Mouse (Mus musculus) frontal cortex, adult (tissue): ENCODE results near the gene Inpp5a.
A peak's percentile ranks its signal among the peaks of the same experiment; 100 is the strongest.

Experiments used
- ATAC-seq: cut with Nextera tagmentation; 2 replicates; pipeline ENCODE4 v1.9.2; 2017; ENCODE audit warnings: mild to moderate bottlenecking, moderate library complexity, mixed read lengths; ENCODE audit not compliant: low TSS enrichment

The Inpp5a gene

DNA sequence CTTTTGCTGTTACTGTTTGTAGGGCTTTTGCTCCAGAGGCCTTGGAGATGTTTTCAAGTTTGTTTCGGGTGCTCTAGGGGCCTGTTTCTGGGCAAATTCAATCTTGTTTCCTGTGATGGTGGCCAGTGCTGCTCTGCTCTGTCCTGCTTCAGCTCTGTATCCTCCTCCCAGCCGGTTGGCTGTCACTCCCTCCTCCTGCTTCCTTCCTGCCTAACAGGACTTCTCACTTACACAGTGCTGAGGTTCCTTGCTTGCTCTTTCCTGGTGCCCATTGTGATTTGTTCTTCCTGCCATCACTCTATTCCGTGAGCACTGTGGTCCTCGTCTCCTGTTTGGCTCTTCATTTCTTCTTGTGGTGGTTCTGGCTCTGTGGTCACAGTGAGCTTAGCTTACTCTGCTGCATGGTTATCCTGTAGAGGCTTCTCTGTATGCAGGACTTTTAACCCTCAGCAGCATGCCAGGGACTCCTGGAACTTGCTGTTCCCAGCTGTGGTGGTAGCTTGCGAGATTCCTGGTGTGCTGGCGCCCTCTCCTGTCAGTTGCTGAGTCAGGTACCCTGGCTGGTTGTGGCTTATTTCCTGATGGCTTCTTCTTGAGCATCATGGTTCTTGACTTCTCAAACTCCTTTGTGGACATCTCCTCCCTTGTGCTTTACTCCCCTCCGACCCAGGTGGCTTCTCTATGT lies 84.1 kb downstream of the Inpp5a start:
- peak; percentile 60 for ATAC-seq

DNA sequence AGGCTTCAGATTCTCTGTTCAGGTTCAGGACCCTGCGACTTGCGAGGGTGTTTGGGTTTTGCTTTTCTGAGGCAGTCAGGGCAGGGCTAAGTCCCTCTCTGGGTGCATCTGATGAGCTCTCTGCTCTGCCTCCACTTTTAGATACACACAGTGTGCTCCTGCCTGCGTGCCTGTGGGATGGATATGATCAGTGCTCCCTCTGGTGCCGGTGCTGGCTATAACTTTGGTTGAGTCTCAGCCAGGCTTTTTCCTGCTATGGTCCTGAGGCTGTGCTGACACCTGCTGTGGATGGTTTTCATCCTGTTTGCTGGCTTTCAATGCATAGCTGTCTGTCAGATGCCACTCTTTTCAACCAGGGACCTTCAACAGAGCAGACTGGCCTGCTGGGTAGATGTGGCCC lies 87.0 kb downstream of the Inpp5a start:
- peak; percentile 70 for ATAC-seq

DNA sequence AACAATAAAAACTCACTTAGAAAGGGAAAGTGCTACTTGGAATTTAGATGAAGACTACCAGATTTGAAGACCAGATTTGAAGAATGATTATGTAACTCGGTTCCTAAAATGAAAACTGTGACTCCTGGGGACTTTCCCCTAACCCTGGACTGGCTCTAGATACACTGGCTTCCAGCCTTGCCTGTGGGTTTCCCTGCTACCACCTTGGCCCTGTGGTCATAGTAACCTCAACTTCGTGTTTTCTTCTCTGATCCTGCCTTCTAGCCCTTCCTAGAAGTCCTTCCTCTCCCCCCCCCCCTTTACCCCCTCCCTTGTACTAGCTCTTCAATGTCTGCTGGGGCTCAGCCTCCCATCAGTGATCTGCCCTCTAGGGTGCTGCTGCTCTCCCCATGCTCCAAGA lies 87.8 kb downstream of the Inpp5a start:
- no peak for ATAC-seq

DNA sequence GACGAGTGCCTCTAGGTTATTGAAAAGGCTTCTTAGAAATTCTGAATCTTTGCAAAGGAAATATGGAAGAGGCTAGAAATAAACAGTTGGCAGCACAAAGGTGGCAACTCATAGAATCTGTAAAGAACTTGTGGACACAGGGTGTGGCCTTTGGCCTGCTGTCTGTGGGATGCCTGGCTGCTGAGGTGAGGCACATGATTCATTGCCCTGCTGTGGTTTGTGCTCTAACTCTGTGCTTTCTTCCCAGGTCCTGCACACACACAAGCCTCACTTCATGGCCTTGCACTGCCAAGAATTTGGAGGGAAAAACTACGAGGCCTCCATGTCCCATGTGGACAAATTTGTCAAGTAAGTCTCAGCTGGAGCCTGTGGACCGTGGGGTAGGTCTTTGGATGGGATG lies 88.8 kb downstream of the Inpp5a start:
- no peak for ATAC-seq

DNA sequence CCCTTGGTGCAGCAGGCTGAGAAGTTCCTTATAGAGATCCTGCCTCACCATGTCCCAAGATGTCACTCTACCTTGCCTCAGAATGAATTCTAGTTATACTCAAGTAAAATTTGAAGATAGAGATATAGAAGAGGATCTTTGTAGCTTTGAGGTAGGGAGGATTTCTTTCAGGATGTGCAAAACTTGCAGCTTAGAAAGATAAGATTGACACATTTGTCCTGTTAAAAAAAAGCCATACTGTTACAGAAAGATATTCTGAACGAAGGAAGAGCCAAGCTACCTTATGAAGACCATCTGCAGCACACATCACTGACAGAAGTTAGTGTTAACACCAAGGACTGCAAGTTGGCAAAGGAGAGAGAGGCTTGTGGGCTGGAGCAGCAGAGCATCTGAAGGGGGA lies 90.2 kb downstream of the Inpp5a start:
- ATAC-seq, result no peak

DNA sequence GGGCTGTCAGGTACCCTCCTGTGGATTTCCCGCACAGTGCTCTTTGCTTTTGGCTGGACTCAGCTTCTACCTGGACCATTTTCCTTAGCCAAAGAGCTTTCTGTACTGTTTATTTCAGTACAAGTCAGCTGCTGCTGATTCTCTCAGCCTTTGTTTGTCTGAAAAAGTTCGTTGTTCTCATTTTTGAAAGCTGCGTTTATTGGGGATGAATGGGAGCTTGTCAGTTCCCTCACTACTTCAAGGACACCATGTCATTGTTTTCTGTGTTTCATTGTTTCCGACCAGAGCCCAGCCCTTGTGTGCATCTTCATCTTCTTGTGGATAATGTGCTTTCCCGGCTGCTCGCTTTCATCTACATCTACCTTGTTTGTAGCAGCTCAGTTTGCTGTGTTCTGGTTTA lies 90.7 kb downstream of the Inpp5a start:
- ATAC-seq, result no peak

DNA sequence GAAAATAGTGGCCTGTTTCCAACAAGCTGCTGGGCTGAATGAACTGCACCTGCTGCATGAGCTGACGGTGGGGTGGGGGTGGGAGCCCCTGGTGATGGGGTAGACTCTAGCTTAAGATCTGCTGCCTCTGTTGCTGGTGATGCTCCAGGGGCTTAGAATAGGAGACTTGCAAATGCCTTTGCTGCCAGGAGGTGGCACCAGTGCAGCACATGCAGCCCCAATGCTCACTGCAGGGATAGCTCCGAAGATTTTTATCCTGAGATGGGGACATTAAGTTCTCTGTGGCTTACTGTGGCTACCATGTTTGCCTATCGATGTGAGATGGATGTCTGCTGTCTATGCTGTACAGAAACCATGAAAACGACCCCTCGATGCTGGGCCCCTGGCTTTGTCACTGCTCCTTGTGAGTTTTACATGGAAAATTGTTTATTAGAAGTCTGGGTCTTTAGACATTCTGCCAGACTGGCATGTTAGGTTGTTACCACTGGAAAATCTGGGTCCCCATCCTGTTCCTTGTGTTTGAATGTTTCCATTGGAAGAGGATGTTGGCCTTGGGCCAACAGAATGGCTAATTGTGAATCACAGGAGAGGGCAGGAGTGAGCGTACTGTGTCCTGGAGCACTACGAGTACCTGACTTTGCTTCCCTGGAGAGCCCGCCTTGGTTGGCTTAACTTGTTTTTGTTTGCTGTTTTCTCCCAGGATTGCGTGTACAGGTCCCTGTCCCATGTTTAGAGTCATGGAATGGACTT lies 95.5 kb downstream of the Inpp5a start:
- ATAC-seq, result peak; percentile 82

DNA sequence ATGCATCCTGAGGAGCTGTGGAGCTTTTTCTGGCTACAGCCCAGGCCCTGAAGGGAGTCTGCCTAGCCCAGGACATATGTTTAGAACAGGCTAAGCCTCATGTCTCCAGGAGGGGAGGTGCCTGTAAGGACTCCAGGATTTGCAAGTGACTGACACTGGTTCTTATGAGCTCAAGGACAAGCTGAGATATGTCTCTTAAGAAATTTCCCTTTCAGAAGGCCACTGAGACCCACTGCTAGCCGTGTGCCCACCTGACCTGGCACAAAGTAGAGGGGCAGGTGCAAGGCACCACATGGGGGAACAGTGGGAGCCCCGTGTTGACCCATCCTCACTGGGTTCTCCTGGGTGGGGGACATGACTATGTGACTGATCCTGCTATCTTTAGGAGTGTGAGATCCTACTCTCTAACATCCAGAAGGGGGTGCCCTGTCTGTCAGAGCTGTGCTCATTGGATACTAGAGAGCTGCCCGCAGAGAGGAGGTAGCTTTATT lies 100.9 kb downstream of the Inpp5a start:
- peak; percentile 59; the same call in 1 of the 2 replicates for ATAC-seq

DNA sequence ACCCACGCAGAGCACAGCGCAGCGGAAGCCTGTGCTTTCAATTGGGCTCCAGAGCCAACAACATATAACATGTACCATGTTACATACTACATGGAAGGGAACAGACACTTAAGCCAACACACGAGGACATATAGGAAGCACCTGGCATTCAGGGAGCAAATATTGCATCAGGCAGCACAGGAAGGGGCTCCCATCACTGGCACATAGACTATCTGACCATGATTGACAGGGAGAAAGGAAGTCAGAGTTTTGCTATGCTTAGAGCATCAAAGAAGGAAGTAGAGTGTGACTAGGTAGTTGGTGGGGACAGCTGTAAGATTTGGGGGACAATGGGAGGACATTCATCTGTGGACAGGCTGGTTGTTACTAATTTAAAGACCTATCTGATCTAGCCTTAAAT lies 103.4 kb downstream of the Inpp5a start:
- ATAC-seq, result no peak

DNA sequence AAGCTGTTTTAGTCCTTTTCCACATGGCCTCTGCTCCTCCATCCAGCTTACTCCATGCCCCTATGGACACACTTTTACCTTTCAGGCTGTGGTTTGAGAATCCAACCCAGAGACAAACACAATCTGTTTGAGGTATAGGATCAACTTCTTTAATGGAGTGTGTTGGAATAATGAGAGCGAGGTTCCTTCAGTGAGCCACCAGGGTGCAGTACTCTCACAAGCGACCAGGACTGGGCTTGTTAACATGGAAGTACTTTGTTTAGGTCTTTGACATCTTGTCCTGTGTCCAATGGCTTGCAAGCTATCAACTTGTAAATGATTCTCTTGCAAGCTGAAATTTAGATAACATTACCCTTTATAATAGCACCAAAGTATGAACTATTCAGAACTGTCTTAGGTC lies 104.0 kb downstream of the Inpp5a start:
- no peak for ATAC-seq

DNA sequence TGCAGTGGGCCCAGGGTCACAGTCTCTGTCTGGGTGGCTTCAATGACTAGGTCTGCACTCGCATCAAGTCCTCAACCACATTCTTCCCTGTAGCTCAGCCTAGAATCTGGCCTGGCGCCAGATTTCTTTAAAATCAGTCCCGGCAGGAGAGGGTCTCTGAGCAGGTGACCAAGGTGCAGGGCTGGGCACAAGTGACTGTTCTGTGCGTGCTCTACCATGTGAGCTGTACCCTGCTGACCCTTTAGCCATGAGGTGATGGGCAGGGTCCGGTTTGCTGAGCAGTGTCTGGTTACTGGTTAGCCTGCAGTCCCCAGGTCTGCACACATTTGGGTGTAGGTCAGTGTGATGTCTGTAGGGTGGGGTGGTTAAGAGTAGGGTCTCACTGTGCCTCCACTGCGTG lies 106.9 kb downstream of the Inpp5a start:
- no peak for ATAC-seq

DNA sequence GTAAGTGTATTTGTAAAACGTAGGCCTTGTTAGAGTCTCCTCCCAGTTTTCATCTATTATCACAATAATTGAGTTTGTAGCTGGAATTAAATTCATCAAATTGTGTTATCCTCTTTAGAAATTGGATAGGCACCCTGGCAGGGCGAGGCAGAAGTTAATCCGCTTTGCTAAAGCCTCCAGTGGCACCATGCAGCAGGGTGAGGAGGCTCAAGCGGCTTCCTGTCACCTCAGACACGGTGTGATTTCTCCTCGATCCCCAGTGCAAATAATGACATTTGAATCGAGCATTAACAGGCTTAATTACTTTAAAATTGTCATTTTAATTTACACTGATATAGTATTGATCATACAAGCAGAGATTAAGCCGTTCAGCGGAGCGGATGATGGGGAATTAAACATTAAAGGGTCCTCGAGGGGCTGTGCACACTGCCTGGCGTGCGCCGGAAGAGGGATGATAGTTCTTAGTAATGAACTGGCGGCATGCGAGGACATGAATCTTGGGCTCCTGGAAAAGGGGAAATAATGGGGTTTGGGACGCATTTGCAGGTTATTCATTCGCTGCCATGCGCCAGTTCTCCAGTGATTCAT lies 109.2 kb downstream of the Inpp5a start:
- no peak for ATAC-seq

DNA sequence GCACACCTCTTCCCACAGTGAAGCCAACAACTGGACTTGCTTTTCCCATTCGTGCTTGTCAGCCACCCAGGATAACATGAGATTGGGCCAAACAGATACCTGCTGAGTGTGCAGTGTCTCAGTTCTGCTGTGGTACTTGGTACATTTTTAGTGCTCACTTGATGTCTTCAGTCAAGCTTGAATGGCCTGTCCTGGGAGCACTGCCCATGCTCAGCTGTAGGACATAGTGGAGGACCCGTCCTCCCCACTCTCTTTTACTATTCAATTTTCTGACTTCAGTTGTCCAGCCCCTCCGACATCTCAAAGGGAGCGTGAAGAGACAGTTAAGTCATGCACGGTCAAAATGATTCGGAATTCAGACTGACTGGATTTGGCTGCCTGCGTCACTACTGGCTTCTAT lies 115.2 kb downstream of the Inpp5a start:
- no peak for ATAC-seq

DNA sequence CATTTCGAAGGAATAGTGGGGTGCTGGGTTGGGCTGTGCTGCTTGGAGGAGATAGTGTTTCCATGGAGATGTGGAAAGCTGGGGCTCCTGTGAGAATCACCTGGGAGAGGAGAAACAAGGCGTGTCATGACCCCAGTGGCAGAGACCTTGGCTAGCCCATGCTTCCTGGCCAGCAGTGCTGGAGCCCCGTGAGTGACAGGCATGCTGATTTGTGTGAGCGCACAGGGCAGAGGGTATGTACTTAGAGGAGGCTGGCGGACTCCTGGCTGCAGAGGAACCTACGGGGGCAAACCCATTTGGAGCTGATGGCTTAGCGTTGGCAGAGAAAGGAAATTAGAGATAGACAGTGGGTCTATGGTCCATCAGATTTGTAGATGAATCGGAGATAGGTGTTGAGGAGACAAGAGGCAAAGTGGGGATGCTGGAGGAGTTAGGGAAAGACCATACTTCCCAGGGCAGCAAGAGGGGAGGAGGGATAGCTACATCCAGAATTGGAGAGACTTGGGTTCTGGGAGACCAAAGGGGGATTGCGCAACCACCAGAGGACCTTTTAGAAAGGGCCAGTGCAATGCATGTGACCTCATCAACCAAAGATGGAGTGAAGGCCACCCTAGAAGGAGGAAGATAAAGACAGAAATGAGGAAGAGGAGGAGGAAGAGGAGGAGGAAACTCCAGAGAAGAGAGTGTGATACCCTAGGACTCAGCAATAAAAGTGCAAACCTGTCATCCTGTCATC lies 117.9 kb downstream of the Inpp5a start:
- ATAC-seq, result no peak

DNA sequence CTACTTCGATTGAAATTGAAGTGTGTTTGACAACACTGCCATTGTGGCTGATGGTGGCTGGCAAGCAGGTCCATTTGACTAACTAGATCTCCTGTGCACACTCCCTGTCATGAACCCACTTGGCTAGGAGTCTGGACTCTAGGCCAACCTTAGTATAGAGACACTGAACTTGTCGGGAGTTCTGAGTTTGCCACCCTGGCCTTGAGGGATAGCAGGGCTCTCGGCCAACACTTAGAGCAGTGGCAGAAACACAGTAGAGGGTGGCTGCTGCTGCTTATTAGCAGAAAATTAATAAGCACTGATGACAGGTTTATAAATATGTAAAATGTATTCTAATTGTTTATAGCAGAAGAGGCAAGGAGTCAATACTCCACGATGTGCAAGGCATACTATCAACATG lies 120.0 kb downstream of the Inpp5a start:
- no peak for ATAC-seq

DNA sequence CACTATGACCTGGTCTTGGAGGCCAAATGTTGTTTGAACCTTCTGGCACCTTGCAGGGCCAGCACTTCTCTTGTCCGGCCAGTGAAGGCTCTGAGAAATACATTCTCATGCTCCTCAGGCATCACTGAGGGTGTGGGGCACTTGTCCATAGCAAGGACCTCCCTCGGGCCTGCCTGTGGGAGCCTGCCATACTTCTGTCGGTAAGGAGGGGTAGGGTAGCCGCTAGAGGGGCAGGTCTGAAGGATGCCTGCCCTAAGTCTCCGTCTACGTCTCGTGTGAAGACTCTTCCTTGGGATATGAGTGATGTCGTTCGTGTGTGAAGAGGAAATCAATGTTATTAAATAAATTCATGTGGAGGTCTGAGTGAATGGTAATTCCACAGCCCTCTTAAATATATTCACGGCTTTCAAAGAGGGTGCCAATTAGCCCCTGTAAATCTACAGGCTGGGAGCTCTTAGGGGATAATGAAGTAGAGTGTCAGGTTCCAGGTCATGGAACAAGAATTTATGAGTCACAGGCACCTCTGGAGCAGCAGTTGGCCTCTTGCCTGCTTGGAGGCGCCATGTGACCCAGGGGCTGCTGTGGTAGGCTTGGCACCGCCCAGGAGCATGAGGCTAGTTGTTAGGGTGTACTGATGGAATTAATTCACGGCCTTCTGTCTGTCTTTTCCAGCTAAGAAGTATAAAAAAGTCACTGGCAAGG lies 127.2 kb downstream of the Inpp5a start:
- no peak for ATAC-seq

DNA sequence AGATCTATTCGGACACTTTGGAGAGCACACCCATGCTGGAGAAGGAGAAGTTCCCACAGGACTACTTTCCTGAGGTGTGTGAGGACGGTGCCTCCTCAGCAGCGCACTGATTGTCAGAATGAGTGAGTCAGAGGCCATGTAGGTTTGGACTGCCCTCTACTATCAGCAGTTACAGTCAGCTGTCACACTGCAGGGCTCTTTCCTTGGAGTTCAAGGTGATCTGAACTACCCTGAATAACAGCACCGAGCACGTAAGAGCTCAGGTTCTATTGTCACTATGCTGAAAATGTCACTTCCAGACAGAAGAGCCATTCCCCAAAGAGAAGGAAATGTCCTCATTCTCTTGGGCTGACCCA lies 127.7 kb downstream of the Inpp5a start:
- no peak for ATAC-seq

DNA sequence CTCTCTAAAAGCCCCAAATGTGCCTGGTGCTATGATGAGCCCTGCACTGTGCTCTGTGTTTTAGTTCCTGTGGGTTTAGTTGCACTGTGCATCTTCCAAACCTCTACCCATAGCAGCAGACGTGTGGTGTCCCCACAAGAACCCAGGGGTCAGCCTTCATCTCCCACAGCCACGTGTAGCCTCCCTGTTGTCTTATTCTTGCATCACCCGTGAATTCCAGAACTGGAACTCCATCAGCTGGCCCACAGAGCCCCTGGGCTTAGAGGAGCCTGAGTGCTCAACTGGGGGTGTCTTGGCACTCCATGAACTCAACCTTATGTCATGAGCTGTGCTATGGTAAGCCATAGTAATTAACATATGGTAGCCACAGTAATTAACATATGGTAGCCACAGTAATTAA lies 129.4 kb downstream of the Inpp5a start:
- no peak for ATAC-seq

DNA sequence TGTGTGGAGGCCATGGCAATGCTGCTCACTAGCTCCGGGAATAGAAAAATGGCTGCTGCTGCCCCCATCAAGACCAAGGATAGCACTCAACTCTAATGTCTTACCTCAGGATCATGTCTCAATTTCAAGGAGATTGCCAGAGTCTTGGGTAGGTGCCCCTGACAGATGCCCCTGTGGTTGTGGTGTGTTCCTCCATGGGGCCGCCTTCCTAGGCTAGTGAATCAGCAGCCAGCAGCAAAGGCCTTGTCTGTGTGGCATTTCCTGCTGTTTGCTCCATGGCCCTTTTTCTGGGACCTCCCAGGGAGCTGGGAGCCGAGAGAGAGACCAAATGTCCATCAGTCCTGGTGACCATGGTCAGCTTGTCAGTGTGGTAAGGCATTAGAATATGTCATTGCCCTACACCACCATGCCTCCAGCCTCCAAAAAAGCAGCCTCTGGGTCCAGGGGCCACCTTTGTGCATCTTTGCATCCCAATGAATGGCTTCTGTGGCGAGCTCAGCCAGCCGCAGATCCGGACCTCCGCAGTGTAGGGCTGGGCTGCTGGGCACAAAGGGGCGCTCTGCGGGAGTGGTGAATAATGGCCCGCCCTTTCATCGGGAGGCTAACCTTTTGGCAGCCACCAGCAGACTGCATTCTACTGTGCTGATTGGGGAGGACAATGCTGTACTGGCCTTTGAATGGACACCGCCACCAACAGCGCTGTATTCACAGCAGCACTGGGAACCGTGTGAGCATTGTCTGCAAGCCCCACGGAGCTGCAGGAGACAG lies 139.6 kb downstream of the Inpp5a start:
- ATAC-seq, result peak; percentile 61

DNA sequence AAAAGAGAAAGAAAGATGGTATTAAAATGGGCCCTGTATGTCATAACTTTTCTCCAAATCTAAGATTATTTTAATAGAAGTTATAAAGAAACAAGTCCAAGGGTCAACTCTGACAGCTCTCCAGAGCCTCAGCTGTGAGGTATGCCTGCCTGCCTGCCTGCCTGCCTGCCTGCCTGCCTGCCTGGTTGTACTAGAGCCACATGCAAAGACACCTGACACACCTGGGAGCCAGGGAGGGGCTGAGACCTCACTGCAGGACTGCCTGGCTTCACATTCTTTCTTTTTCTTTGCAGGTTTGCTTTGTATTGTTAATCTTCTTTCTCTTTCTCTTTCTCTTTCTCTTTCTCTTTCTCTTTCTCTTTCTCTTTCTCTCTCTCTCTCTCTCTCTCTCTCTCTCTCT lies 140.3 kb downstream of the Inpp5a start:
- no peak for ATAC-seq
